In the genomic region with DNA sequence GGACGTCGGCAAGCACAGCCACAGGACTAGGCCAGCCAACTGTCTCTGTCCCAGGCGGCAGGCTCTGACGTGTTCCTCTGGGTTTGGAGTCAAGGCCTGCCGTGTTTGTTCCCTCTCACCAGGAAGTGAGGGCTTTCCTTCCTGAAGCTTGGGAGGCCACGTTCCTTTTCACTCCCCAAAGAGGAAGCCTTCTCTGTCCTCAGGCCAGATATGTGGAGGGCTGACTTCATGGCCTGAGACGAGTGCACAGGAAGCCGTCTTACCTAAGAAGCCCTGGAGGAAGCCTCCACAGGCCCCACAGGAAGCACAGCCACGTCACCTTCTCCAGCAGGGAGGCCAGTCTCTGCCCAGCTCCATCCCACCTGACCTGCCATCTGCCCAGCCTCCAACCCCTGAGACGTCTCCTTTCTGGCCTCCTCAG, we compare ENCODE assay signal across 9 mouse cellular contexts. TPM values are rescaled to one million over a fixed set of nuclear protein-coding genes. Genes with fewer than 3 reads are reported as not detected.
DNase-seq lines count a peak whose midpoint lies in the region.
"Had no signal": no experiment of that assay in that cellular context is flagged by ENCODE, and none has a peak within 500 bp of the region (broad histone marks: within the 10 kb centered on the region; RNA-seq: fewer than 3 reads in every experiment).

No protein-coding gene starts in this region.

- 55% methylated on average over 10 of the region's 10 CpGs for WGBS in heart, embryonic 10.5 days

- no peaks in the 10 kb centered on the region for H3K36me3 ChIP-seq in heart, embryonic 10.5 days
- H3K36me3 ChIP-seq: limb, embryonic 13.5 days had no signal

- H3K4me1 ChIP-seq in heart, embryonic 10.5 days, result peaks cover 31% of the 10 kb centered on the region
- H3K4me1 ChIP-seq: limb, embryonic 13.5 days had no signal

- no peak overlapping the region for H3K4me3 ChIP-seq in heart, embryonic 10.5 days
- H3K4me3 ChIP-seq: limb, embryonic 13.5 days had no signal

- peak; percentile 42 for DNase-seq in testis, postnatal 10 days (ENCODE audit: low spot score)
- no peak for DNase-seq in testis, postnatal 14 days (ENCODE audit: low spot score)
- DNase-seq in heart, embryonic 10.5 days (ENCODE audit: low spot score), result no peak
- DNase-seq in kidney, postnatal 10 days, result peak; percentile 73
- DNase-seq in lung, postnatal 4 days, result peak; percentile 72 to 86
- no peak for DNase-seq in yolk sac, embryonic 10.5 days (ENCODE audit: low spot score)
- no peak for DNase-seq in urinary bladder, postnatal 14 days (ENCODE audit: low spot score)
- no peak for DNase-seq in layer of hippocampus, adult 8-10 months (ENCODE audit: low spot score in 2 of 2)

- no peaks in the 10 kb centered on the region for H3K27me3 ChIP-seq in heart, embryonic 10.5 days (ENCODE audit: insufficient read depth, poor library complexity, severe bottlenecking)
- H3K27me3 ChIP-seq: limb, embryonic 13.5 days had no signal

- peak overlapping the region; percentile 71 for H3K27ac ChIP-seq in heart, embryonic 10.5 days

- H3K9me3 ChIP-seq in heart, embryonic 10.5 days, result no peaks in the 10 kb centered on the region
- H3K9me3 ChIP-seq: limb, embryonic 13.5 days had no signal

RNA-seq across cellular contexts. Expression of a gene that starts 50.2 kb away (rescaled TPM):
- 20.9 and 22.0 TPM in 2 replicates for polyA plus RNA-seq in heart, embryonic 10.5 days (2016; fragmentation: Nextera tagmentation; extraction: Ambion mirVana)
- total RNA-seq in layer of hippocampus, adult 8-10 months (2022), result 10 to 100 TPM; 13.2 to 22.2 (median 15.4) TPM

Comparison
In these comparisons a context has a peak if more than half of its experiments do, and no peak if none do; other contexts are left out.
1. DNase-seq: peak in testis, postnatal 10 days (single experiment), kidney, postnatal 10 days (single experiment) and lung, postnatal 4 days (2 of 2); none in testis, postnatal 14 days (single experiment), heart, embryonic 10.5 days (single experiment), yolk sac, embryonic 10.5 days (single experiment), urinary bladder, postnatal 14 days (single experiment) and layer of hippocampus, adult 8-10 months (0 of 2).